Mouse (Mus musculus): ENCODE measurements around the gene Ddx23. TPM values are rescaled to one million over a fixed set of nuclear protein-coding genes. Genes with fewer than 3 reads are reported as not detected.

Gene Ddx23
- polyA plus RNA-seq, 1 experiment from 2014 or later, result 26.4 TPM

DNA sequence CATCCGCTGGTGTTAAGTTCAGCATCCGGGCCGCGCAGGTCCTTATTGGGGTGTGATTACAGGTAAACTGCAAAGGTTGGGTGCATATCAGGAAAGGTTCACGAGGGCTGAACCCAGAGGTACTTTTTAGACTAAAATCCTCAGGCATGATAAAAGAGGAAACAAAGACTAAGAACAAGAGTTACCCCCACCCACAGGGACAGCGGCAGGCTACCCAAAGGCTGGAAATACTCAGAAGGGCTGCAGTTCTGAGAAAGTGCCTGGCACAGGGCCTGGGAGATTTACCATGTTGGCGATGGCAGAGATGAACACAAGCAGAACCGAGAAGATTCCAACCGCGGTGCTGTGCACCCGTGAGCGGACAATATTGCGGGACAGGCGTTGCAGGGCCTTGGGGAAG is 66.1 kb downstream of the Ddx23 start:
- Histone ChIP-seq H3K36me3 (replicated peaks) (peaks cover 39% of the 10 kb centered on the region), H3K27me3 (replicated peaks) (no peaks in the 10 kb centered on the region), H3K27ac (no peak overlapping the region), H3K4me3 (no peak overlapping the region), H3K4me2 (no peak overlapping the region), H3K4me1 (no peaks in the 10 kb centered on the region), H3K9me3 (no peaks in the 10 kb centered on the region), H3K9ac (no peak overlapping the region)
- no peak for ATAC-seq (replicated peaks)
- 95% methylated on average over 14 of the region's 14 CpGs for WGBS

Other genes starting within 250 kb of the Ddx23 start
- not detected in 2 replicates for gene Olfr282, start 231.7 kb downstream of the Ddx23 start, polyA plus RNA-seq (2015; fragmentation: Nextera tagmentation; extraction: Ambion mirVana)
- 0.05 TPM in 1 of 2 replicates, not detected in the other for gene Olfr281, start 210.3 kb downstream of the Ddx23 start, polyA plus RNA-seq (2015; fragmentation: Nextera tagmentation; extraction: Ambion mirVana)
- gene OR5BS1P, start 193.0 kb downstream of the Ddx23 start, polyA plus RNA-seq (2015; fragmentation: Nextera tagmentation; extraction: Ambion mirVana), result not detected in 2 replicates
- not detected in 2 replicates for gene Lalba, start 180.2 kb downstream of the Ddx23 start, polyA plus RNA-seq (2015; fragmentation: Nextera tagmentation; extraction: Ambion mirVana)
- gene Olfr279, start 170.5 kb downstream of the Ddx23 start, polyA plus RNA-seq (2015; fragmentation: Nextera tagmentation; extraction: Ambion mirVana), result not detected in 2 replicates
- gene Kansl2, start 128.6 kb downstream of the Ddx23 start, polyA plus RNA-seq (2015; fragmentation: Nextera tagmentation; extraction: Ambion mirVana), result 124 and 128 TPM in 2 replicates
- 71.7 and 72.6 TPM in 2 replicates for gene Ccnt1, start 92.0 kb downstream of the Ddx23 start, polyA plus RNA-seq (2015; fragmentation: Nextera tagmentation; extraction: Ambion mirVana)
- gene 4930415O20Rik, start 91.9 kb downstream of the Ddx23 start, polyA plus RNA-seq (2015; fragmentation: Nextera tagmentation; extraction: Ambion mirVana), result 0.44 and 0.46 TPM in 2 replicates
- gene Adcy6, start 52.8 kb downstream of the Ddx23 start, polyA plus RNA-seq (2015; fragmentation: Nextera tagmentation; extraction: Ambion mirVana), result 14.0 and 15.2 TPM in 2 replicates
- 199 and 201 TPM in 2 replicates for gene Cacnb3, start 32.1 kb downstream of the Ddx23 start, polyA plus RNA-seq (2015; fragmentation: Nextera tagmentation; extraction: Ambion mirVana)
- 13.2 and 13.9 TPM in 2 replicates for gene Rnd1, start 14.6 kb upstream of the Ddx23 start, polyA plus RNA-seq (2015; fragmentation: Nextera tagmentation; extraction: Ambion mirVana)
- 6.8 and 8.5 TPM in 2 replicates for gene Ccdc65, start 45.3 kb upstream of the Ddx23 start, polyA plus RNA-seq (2015; fragmentation: Nextera tagmentation; extraction: Ambion mirVana)
- 3.8 and 4.6 TPM in 2 replicates for gene Fkbp11, start 65.3 kb upstream of the Ddx23 start, polyA plus RNA-seq (2015; fragmentation: Nextera tagmentation; extraction: Ambion mirVana)
- 103 and 106 TPM in 2 replicates for gene Arf3, start 100.3 kb upstream of the Ddx23 start, polyA plus RNA-seq (2015; fragmentation: Nextera tagmentation; extraction: Ambion mirVana)
- 0.17 TPM in 1 of 2 replicates, not detected in the other for gene Wnt10b, start 115.3 kb upstream of the Ddx23 start, polyA plus RNA-seq (2015; fragmentation: Nextera tagmentation; extraction: Ambion mirVana)
- 2.0 and 2.9 TPM in 2 replicates for gene Wnt1, start 127.0 kb upstream of the Ddx23 start, polyA plus RNA-seq (2015; fragmentation: Nextera tagmentation; extraction: Ambion mirVana)
- 0.52 and 0.81 TPM in 2 replicates for gene Ddn, start 146.6 kb upstream of the Ddx23 start, polyA plus RNA-seq (2015; fragmentation: Nextera tagmentation; extraction: Ambion mirVana)
- gene Prkag1, start 168.6 kb upstream of the Ddx23 start, polyA plus RNA-seq (2015; fragmentation: Nextera tagmentation; extraction: Ambion mirVana), result 72.7 and 84.7 TPM in 2 replicates
- gene Kmt2d, start 208.3 kb upstream of the Ddx23 start, polyA plus RNA-seq (2015; fragmentation: Nextera tagmentation; extraction: Ambion mirVana), result 11.9 and 13.5 TPM in 2 replicates
- 35.5 and 35.9 TPM in 2 replicates for gene Rhebl1, start 231.6 kb upstream of the Ddx23 start, polyA plus RNA-seq (2015; fragmentation: Nextera tagmentation; extraction: Ambion mirVana)
- 0.35 and 0.73 TPM in 2 replicates for gene Dhh, start 235.6 kb upstream of the Ddx23 start, polyA plus RNA-seq (2015; fragmentation: Nextera tagmentation; extraction: Ambion mirVana)